Mouse (Mus musculus) neural tube, postnatal 0 days (tissue): ENCODE results near the gene Gm4297. TPM values are rescaled to one million over a fixed set of nuclear protein-coding genes. Genes with fewer than 3 reads are reported as not detected.

Experiments
- microRNA-seq: library from miRNA; unstranded; fragments of <30 nt; microRNA quantifications from one replicate; pipeline ENCODE4, GENCODE M21; 2016
- polyA plus RNA-seq: library from polyadenylated mRNA; unstranded; fragments of >200 nt; fragmentation: Nextera tagmentation; extraction: Ambion mirVana; gene quantifications from 2 replicates; pipeline ENCODE4 v1.2.1, GENCODE M21; 2015

Gm4297 gene
- polyA plus RNA-seq = not detected in 2 replicates

DNA sequence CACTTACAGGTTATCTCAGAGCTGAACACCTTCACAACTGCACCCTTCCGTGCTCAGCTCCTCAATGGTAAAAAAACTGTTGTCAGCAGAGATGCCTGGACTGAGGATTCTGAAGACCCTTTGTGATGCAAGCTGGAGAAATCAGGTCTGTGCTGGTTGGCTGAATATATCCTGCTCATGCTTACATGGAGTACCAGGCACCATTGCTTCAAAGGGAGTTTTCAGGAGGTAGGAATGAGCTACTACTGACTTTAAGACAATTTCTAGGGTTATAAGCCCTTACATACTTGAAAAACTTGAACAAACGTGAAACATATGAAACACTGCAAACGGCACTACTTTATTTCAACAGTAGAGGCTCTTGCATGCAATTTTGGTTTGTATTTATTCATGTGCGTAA lies at the start of gene Gm4297:
Gene Gm4297 (minus strand): TSS at position 101 of the 400 bp plus-strand sequence.

Small RNA genes within 50 kb of the gene (microRNA-seq; reads per million reads assigned to microRNA genes)
- gene Gm27839 (not detected), gene Gm27910 (not detected)

Other genes starting within 250 kb of the Gm4297 start
- not detected in 2 replicates for gene Gm5934, start 74.1 kb downstream of the Gm4297 start, polyA plus RNA-seq
- not detected in 2 replicates for gene Gm5935, start 200.3 kb upstream of the Gm4297 start, polyA plus RNA-seq